Mouse (Mus musculus) kidney, adult 18-20 months (tissue): Measurements from ENCODE around the gene Lsm3.
A peak's percentile ranks its signal among the peaks of the same experiment; 100 is the strongest.

Experiments used
- DNase-seq: peaks from one replicate; pipeline ENCODE4 v3.0.0; 2021

Lsm3 gene

DNA sequence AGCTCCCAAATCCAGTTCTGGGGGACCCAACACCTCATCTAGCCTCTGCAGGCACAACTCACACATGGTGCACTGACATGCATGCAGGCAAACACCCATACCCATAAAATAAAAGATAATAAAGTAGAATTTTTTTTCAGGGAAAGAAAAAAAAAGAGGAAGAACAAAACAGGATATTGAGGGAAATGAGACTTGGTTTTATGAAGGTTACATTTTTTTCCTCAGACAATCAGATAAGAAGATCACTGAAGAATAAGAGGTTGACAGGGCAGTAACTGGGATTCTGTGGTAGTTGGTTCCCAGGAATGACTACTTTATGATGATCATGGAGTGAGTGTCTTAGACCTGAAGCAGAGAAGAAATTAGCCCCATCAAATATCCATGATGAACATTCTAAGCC, 1.6 kb upstream of the Lsm3 start:
- no peak for DNase-seq

GRCm38 (mm10) chr6:91514737-91515362, 878 bp upstream of the Lsm3 start:
- DNase-seq, result no peak

GRCm38 (mm10) chr6:91518454-91519020, 2.8 kb downstream of the Lsm3 start:
- DNase-seq, result no peak

DNA sequence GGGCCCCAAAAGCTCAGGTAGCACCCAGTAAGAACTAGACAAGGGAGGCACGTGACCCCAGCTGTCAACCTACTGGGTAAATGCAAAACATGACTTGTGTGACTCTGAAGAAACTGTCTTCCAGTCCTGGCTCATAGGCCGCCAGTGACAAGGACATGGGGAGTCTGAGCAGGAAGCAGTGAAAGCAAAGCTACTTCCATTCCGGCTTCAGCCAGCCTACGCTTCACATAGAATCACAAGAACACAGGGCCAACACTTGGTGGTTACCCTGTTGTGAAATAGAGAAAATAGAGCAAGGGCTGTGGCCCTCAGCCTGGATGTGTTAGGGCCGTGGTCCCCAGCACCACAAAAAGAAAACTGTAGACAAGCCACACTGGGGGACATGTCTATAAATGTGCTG, 7.1 kb downstream of the Lsm3 start:
- DNase-seq, result no peak

DNA sequence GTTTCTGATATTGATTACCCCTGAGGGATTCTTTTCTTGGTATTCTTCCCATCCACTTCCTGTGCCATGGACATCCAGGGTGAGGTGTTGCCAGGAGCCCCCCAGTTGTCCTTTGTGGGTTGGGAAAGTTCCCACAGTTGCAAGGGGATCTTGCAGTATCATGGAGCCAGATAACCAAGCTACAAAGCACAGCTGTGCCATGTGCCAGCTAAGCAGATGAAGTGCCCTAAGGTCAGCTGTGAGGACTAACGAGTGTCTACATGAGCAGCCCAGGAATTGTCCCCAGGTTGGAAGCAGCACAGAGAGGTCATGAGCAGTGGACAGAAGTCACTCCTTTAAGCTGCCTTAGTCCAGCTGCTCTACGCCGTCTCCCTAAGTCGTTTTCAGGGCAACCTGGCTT, 9.8 kb downstream of the Lsm3 start:
- no peak for DNase-seq

DNA sequence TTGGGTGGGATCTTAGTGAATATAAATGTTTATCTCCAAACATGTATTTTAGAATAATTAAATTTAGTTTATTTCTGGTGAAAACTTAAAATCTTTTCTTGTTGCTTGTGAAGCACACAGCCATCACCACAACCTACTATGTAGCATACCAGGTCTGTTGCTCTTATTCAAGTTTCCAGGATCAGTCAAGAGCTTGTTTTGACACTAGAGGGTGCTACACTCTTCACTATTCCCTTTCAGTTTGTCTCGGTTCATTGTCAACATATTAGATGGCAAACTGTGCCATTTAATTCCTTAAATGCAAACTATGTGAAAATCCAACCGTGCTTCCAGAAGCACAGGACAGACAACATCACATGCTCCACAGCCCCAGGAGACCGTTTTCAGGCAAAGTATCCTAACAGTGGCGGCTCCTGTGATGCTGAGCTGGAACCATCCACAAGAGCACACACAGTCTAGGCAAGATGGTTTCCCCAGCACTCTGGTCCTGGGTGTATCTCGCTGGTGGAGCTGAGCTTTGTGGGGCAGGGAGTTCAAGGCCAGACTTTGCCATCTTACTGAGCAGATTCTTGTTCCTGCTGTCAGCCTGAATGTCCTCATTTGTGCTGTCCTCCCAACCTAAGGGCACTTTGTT, 11.6 kb downstream of the Lsm3 start:
- DNase-seq, result no peak

DNA sequence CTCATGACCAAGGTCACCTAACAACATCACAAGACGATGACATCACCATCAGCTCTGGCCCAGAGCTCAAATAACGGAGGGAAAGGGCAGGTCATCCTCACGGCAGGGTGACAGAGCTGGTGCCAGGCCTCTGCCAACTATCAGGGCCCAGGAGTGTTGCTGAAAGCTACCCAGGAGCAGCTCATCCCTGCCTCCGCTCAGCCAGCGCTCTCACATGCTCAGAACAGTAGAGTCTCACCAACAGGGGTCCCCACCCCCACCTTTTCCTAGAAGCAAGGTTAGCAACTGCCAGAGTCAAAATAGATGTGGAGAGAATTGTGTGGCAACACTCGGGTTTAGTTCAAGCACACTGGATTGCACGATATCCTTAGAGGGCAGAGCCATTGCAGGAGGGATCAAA, 12.5 kb downstream of the Lsm3 start:
- no peak for DNase-seq

GRCm38 (mm10) chr6:91530673-91531072, 14.9 kb downstream of the Lsm3 start:
- no peak for DNase-seq

DNA sequence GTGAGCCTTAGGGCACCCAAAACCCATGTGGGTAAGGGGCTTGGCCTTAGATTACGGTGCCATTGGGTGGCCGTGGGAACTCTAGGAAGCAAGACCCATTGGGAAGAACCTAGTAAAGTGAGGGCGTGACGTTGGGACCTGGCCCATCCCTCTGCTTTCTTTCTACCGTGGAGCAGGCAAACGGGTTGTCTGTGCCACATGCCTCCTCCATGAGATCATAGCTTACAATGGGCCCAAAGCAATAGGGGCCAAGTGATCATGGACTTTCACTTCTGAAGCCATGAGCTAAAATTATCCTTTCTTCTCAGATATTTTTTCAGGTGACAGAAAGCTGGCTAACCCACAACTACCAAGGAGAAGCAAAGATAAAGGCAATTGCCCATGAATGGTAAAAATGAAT, 15.5 kb downstream of the Lsm3 start:
- no peak for DNase-seq

- no peak for DNase-seq
These were observed 16.9 kb downstream of the Lsm3 start for GRCm38 (mm10) chr6:91532661-91533060.

- peak; percentile 60 for DNase-seq
These were observed 17.6 kb downstream of the Lsm3 start for GRCm38 (mm10) chr6:91533359-91533758.

GRCm38 (mm10) chr6:91533771-91534170, 18.0 kb downstream of the Lsm3 start:
- no peak for DNase-seq

DNA sequence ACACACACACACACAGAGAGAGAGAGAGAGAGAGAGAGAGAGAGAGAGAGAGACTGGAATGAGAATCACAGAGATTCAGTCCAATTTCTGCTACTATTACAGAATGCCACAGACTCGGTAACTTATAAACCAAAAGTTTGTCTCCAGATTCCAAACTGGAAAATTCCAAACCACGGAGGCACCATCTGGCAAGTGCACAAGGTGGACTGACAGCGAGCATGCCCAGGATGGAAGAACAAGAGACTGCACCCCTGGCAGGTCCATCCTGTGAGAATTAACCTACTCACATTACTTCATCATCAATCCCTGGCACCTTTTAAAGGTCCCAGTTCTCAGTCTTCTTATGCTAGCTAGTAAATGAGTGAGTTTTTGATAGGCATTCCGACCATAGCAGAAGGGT, 18.5 kb downstream of the Lsm3 start:
- peak; percentile 58 for DNase-seq

DNA sequence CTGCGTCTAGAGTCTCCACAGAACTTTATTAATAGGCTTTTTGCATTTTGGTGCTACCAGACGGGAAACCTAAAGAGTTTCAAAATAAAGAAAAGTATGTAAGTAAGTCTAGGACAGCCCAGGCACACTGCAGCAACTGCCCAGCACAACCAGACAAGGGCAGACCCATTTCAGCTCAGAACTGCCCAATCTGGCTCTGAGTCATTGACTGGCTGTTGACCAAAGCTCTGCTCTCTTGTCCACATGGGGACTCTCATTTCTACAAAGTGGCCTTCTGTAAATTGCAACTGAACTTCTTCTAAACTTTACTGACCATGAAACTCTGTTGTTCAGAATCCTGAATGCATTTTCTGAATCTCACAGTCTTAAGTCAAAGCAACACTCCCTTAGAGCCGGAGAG, 19.5 kb downstream of the Lsm3 start:
- no peak for DNase-seq

GRCm38 (mm10) chr6:91536047-91536765, 20.5 kb downstream of the Lsm3 start:
- peak; percentile 66 for DNase-seq

- DNase-seq, result no peak
These were observed 25.5 kb downstream of the Lsm3 start for GRCm38 (mm10) chr6:91541276-91541675.

GRCm38 (mm10) chr6:91543056-91543455, 27.3 kb downstream of the Lsm3 start:
- DNase-seq, result no peak

DNA sequence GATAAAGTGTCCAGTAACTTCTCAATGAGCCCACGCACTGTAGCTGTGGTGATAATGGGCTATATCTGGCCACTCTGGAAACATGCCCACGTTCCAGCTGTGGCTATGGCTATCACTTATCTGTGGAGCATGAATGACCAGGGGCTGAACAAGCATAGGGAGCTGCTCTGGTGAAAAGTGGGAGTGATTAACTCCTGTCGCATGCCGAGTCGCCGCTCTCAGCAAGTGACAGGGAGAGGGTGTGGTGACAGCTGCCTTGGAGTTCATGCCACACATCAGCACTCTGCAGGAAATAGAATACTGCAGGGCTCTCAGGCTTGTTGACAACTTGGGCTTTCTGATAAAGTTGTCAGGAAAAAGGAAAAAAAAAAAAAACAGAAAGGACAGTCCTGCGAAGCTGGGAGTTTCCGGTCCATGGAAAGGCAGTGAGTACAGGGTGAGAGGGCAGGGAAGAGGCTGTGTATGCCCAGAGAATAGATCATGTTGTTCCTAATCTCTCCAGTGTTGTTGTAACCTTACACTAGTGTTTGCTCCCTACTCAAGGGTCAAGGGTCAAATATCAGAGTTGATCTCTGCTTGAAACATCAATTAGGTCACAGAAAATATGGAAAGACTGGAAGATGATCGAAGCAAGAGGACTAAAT, 30.6 kb downstream of the Lsm3 start:
- no peak for DNase-seq

GRCm38 (mm10) chr6:91547313-91547712, 31.6 kb downstream of the Lsm3 start:
- DNase-seq, result no peak

GRCm38 (mm10) chr6:91549621-91550020, 33.9 kb downstream of the Lsm3 start:
- DNase-seq, result no peak

DNA sequence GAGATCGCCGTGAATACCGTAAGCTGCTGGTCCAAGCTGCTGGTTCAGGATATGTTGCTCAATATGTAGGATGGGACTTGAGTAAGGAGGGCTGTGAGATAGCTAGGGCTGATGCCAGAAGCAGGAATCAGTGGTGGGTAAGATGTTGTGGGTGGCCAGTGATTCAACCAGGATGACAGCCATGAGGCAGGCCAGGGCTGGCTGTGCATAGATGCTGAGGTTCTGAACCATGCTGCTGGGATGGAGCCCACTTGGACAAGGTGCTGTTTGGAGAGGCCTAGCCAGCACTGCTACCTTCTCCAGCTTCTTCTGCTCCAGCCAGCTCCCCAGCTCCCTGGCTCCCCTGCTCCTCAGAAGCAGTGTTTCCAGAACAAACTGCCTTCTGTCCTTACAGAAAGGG, 35.9 kb downstream of the Lsm3 start:
- no peak for DNase-seq

DNA sequence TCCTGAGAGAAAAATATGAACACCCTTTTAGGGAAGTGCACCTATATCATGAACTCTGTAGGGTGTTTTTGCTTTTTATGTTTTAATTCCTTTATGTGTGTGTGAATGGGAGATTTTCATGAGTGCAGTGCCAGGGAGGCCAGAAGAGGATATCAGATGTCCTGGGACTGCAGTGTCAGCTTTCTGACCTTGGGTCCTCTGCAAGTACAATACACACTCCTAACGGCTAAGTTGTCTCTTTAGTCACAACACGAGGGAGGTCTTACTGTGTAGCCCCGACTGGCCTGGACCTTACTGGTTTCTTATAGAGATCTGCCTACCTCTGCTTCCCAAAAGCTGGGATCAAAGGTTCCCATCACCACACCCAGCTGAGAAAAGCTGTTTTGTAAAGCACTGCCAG, 37.0 kb downstream of the Lsm3 start:
- DNase-seq, result no peak

GRCm38 (mm10) chr6:91558565-91558964, 42.8 kb downstream of the Lsm3 start:
- no peak for DNase-seq

DNA sequence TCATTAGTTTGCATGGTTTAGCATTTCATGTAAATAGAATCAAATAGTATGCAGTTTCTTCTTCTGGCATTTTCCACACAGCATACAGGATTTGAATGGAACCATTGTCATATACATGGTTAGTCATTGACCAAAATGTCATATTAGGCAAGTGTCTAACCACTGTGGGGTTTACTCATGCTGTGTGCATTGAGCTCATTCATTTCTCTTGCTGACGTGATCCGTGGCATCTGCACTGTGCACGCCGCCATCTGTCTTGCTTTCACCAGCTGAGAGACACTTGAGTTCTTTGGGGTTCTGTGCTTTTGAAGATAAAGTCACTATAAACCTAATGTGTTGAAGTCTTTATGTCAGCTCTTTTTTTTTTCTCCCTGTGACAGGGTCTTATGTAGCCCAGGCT, 43.6 kb downstream of the Lsm3 start:
- DNase-seq, result no peak
